Mouse (Mus musculus) liver, postnatal 0 days (tissue): ENCODE results near the gene Pip4p1. TPM values are rescaled to one million over a fixed set of nuclear protein-coding genes. Genes with fewer than 3 reads are reported as not detected.
A peak's percentile ranks its signal among the peaks of the same experiment; 100 is the strongest.
"Not testable (repeated sequence)": the region's sequence is repeated elsewhere in the genome, so short reads cannot be mapped to it uniquely, and the experiment has no call there.

Source experiments
- ATAC-seq: fragments of 200-750 bp; cut with Nextera tagmentation; 2 replicates; pipeline ENCODE4 v1.8.0; 2017; ENCODE audit warnings: mild to moderate bottlenecking, moderate library complexity
- DNase-seq: peaks from one replicate; pipeline ENCODE4 v3.0.0-alpha.2; 2016
- H3K27ac ChIP-seq: fragments of 300-500 bp; sonication (generic); 2 replicates; pipeline ENCODE4 v1.5.1; 2014; ENCODE audit warnings: antibody characterized with exemption, moderate library complexity, mild to moderate bottlenecking, low read depth
- H3K27me3 ChIP-seq: fragments of 300-500 bp; sonication (generic); 2 replicates; pipeline ENCODE4 v1.6.1; 2014; ENCODE audit warnings: low read length, control low read depth, mixed read lengths; ENCODE audit not compliant: insufficient read depth
- H3K36me3 ChIP-seq: fragments of 300-500 bp; sonication (generic); replicated peaks from 2 replicates; pipeline ENCODE4 v1.6.1; 2014; ENCODE audit warnings: mild to moderate bottlenecking, control low read depth, low read length, moderate library complexity, mixed read lengths; ENCODE audit not compliant: insufficient read depth
- H3K4me1 ChIP-seq: fragments of 300-500 bp; sonication (generic); 2 replicates; pipeline ENCODE4 v1.6.1; 2014; ENCODE audit warnings: antibody characterized with exemption, mild to moderate bottlenecking, control low read depth; ENCODE audit not compliant: insufficient read depth
- H3K4me2 ChIP-seq: fragments of 300-500 bp; sonication (generic); 2 replicates; pipeline ENCODE4 v1.6.1; 2014; ENCODE audit warnings: low read depth, mild to moderate bottlenecking, low read length, moderate library complexity, mixed read lengths
- H3K4me3 ChIP-seq: fragments of 300-500 bp; sonication (generic); 2 replicates; pipeline ENCODE4 v1.5.1; 2014; ENCODE audit warnings: low read depth, low read length
- H3K9ac ChIP-seq: fragments of 300-500 bp; sonication (generic); replicated peaks from 2 replicates; pipeline ENCODE4 v1.6.1; 2014; ENCODE audit warnings: mild to moderate bottlenecking, moderate library complexity
- H3K9me3 ChIP-seq: fragments of 300-500 bp; sonication (generic); 2 replicates; pipeline ENCODE4 v1.6.1; 2016; ENCODE audit warnings: mild to moderate bottlenecking, control low read depth, low read length, mixed read lengths
- CTCF ChIP-seq: sonication (generic); IDR thresholded peaks from 2 replicates; pipeline ENCODE4 v1.5.1; 2016; ENCODE audit warnings: antibody characterized with exemption, low read depth
- EP300 ChIP-seq: IDR thresholded peaks from 2 replicates; pipeline ENCODE4 v1.6.1; 2016; ENCODE audit warnings: antibody characterized with exemption, low read depth, mild to moderate bottlenecking
- WGBS: fragments of 180-500 bp; shearing (Covaris S2); extraction: QIAGEN DNeasy Blood & Tissue Kit; methylation state at CpG from one replicate; pipeline ENCODE4 v1.1.7; 2014; ENCODE audit not compliant: insufficient replicate concordance; 5-methylcytosine and 5-hydroxymethylcytosine counted together
- polyA plus RNA-seq: library from polyadenylated mRNA; unstranded; fragments of >200 nt; fragmentation: Nextera tagmentation; extraction: Ambion mirVana; gene quantifications from 2 replicates; pipeline ENCODE4 v1.2.1, GENCODE M21; 2015

The Pip4p1 gene
- polyA plus RNA-seq, 1 experiment from 2014 or later, result 24.2 TPM

- no peak for ATAC-seq
Measured at GRCm38 (mm10) chr14:50970822-50971221, 40.2 kb upstream of the Pip4p1 start.

GRCm38 (mm10) chr14:50969558-50970544 is 39.2 kb upstream of the Pip4p1 start:
- DNase-seq (no peak), ATAC-seq (no peak)
- H3K9ac ChIP-seq, result no peak overlapping the region
- WGBS, result 35% methylated on average over 12 of the region's 12 CpGs
- peaks cover 8% of the 10 kb centered on the region; the same call in 1 of the 2 replicates for H3K4me1 ChIP-seq
- TF ChIP-seq CTCF, result no peak
- no peak for TF ChIP-seq EP300
- H3K27me3 ChIP-seq, result no peaks in the 10 kb centered on the region
- H3K36me3 ChIP-seq, result no peaks in the 10 kb centered on the region
- H3K9me3 ChIP-seq, result no peaks in the 10 kb centered on the region
- H3K4me2 ChIP-seq, result no peak overlapping the region
- no peak overlapping the region for H3K4me3 ChIP-seq
- H3K27ac ChIP-seq, result peak overlapping the region; percentile 34; the same call in 1 of the 2 replicates

More at GRCm38 (mm10) chr14:50970822-50971221, 40.2 kb upstream of the Pip4p1 start:
- Histone ChIP-seq H3K27ac (no peak overlapping the region), H3K9ac (no peak overlapping the region), H3K4me1 (peaks cover 8% of the 10 kb centered on the region; the same call in 1 of the 2 replicates), H3K9me3 (no peaks in the 10 kb centered on the region), H3K36me3 (no peaks in the 10 kb centered on the region), H3K4me2 (no peak overlapping the region), H3K27me3 (no peaks in the 10 kb centered on the region), H3K4me3 (no peak overlapping the region)
- 43% methylated on average over 1 of the region's 1 CpGs for WGBS
- TF ChIP-seq CTCF, result no peak
- TF ChIP-seq EP300, result no peak
- DNase-seq, result no peak

- no peak for ATAC-seq
- 38% methylated on average over 1 of the region's 1 CpGs for WGBS
- DNase-seq, result no peak
- no peaks in the 10 kb centered on the region for H3K27me3 ChIP-seq
- no peak for TF ChIP-seq EP300
- TF ChIP-seq CTCF, result no peak
- no peaks in the 10 kb centered on the region for H3K9me3 ChIP-seq
- peaks cover 8% of the 10 kb centered on the region; the same call in 1 of the 2 replicates for H3K4me1 ChIP-seq
- H3K9ac ChIP-seq, result no peak overlapping the region
- H3K4me2 ChIP-seq, result no peak overlapping the region
- H3K27ac ChIP-seq, result no peak overlapping the region; the same call in 1 of the 2 replicates
- peaks cover 5% of the 10 kb centered on the region; the same call in 1 of the 2 replicates for H3K36me3 ChIP-seq
- no peak overlapping the region for H3K4me3 ChIP-seq
Measured at GRCm38 (mm10) chr14:50969041-50969440, 38.4 kb upstream of the Pip4p1 start.

- Histone ChIP-seq H3K9ac (no peak overlapping the region), H3K9me3 (no peaks in the 10 kb centered on the region), H3K4me1 (peaks cover 8% of the 10 kb centered on the region; the same call in 1 of the 2 replicates), H3K4me3 (no peak overlapping the region), H3K4me2 (no peak overlapping the region), H3K27ac (no peak overlapping the region), H3K36me3 (peaks cover 5% of the 10 kb centered on the region; the same call in 1 of the 2 replicates), H3K27me3 (no peaks in the 10 kb centered on the region)
- TF ChIP-seq EP300, result no peak
- no peak for TF ChIP-seq CTCF
- 74% methylated on average over 5 of the region's 5 CpGs for WGBS
- DNase-seq (no peak), ATAC-seq (no peak)
Measured at GRCm38 (mm10) chr14:50968216-50968980, 37.7 kb upstream of the Pip4p1 start.

- H3K4me3 ChIP-seq, H3K9me3 ChIP-seq, H3K36me3 ChIP-seq, H3K9ac ChIP-seq, DNase-seq, H3K27me3 ChIP-seq: not testable (repeated sequence)
- peak; percentile 70; the same call in 1 of the 2 replicates for TF ChIP-seq EP300
- peak; percentile 36; the same call in 1 of the 2 replicates for ATAC-seq
- Histone ChIP-seq H3K4me2 (peak overlapping the region; percentile 55; the same call in 1 of the 2 replicates), H3K27ac (peak overlapping the region; percentile 66; the same call in 1 of the 2 replicates), H3K4me1 (peaks cover 14% of the 10 kb centered on the region)
- 61% methylated on average over 5 of the region's 5 CpGs for WGBS
Measured at GRCm38 (mm10) chr14:50958289-50958995, 27.8 kb upstream of the Pip4p1 start.

- DNase-seq, H3K27me3 ChIP-seq, ATAC-seq, H3K36me3 ChIP-seq, H3K9me3 ChIP-seq: not testable (repeated sequence)
- peak overlapping the region; percentile 46 for H3K9ac ChIP-seq
- H3K4me3 ChIP-seq, result peak overlapping the region; percentile 49
- WGBS, result 25% methylated on average over 3 of the region's 3 CpGs
- H3K27ac ChIP-seq, result peak overlapping the region; percentile 85
- H3K4me1 ChIP-seq, result peaks cover 14% of the 10 kb centered on the region
- peak overlapping the region; percentile 67 for H3K4me2 ChIP-seq
Measured at GRCm38 (mm10) chr14:50957146-50957545, 26.5 kb upstream of the Pip4p1 start.

GRCm38 (mm10) chr14:50956724-50957123 is 26.1 kb upstream of the Pip4p1 start:
- H3K4me3 ChIP-seq, result peak overlapping the region; percentile 49
- not testable (repeated sequence) for ATAC-seq, H3K27me3 ChIP-seq, DNase-seq, H3K9me3 ChIP-seq, H3K36me3 ChIP-seq
- H3K4me2 ChIP-seq, result peak overlapping the region; percentile 67
- peak overlapping the region; percentile 46 for H3K9ac ChIP-seq
- WGBS, result 79% methylated on average over 6 of the region's 6 CpGs
- H3K4me1 ChIP-seq, result peaks cover 14% of the 10 kb centered on the region
- peak overlapping the region; percentile 85 for H3K27ac ChIP-seq
